Mouse (Mus musculus) mouse embryonic stem cell (cell line): ENCODE results near the gene 4930415O20Rik.
"Not testable (repeated sequence)": the region's sequence is repeated elsewhere in the genome, so short reads cannot be mapped to it uniquely, and the experiment has no call there.

Source experiments
- in situ Hi-C, 2 experiments: fragments of 300-500 bp; cut with MboI; formaldehyde crosslinking; loops; 1 replicate in 1 of 2; 3 replicates in 1 of 2; pipeline ENCODE4 v1.14.3; 2019 to 2020; ENCODE audit warnings: low sequenced_read_pairs in 2 of 2, low pct_unique_long_range_greater_than_20kb in 1 of 2, mixed read lengths in 1 of 2; ENCODE audit not compliant: unreplicated experiment in 1 of 2

4930415O20Rik gene

DNA sequence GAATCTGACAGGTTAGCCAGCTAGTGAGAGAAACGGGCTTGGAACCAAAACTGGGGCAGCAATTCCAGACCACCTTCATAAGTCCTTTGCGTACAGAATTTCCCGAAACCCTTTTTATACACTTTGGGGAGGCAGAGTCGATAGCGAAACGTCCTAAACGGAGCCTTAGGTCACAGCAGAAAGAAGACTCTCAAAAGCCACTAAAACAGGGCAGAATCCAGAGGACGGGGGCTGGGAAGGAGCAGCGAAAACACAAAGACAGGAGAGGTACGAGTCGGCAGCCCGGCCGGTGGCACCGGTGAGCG lies 3.9 kb upstream of the 4930415O20Rik start:
- in situ Hi-C loops, result no loop called here

GRCm38 (mm10) chr15:98567278-98568134 lies 3.3 kb upstream of the 4930415O20Rik start:
- in situ Hi-C loops, result no loop called here

DNA sequence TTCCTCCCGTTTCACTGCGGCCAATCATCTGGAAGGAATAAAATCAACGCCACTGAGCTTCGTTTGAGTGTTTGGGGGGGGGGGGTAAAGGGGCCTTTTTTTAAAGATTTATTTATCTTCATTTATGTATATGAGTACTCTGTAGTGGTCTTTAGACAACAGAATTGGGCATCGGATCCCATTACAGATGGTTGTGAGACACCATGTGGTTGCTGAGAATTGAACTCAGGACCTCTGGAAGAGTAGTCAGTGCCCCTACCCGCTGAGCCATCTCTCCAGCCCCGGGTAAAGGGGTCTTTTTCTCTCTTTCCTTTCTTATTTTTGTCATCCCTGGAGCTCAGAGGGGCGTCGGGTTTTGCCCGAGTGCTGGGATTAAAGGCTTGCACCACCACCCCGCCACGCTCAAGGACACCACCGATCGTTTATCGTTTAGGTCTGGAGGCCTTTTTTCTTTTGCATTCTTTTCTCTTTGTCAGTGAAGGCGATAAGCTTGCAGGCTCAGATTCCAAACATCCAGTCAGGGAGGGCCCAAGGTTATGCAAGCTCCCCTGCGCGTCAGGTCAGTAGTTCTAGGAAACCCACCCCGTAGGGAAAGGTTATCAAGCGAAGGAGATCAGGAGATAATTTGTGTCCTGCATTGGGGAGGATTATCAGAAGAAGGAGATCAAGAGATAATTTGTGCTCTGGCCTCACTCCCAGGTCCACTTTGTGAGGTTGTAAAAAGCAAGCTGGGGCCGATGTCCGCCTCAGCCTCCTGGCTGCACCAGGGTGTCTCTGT lies 2.4 kb upstream of the 4930415O20Rik start:
- in situ Hi-C loops, result no loop called here

DNA sequence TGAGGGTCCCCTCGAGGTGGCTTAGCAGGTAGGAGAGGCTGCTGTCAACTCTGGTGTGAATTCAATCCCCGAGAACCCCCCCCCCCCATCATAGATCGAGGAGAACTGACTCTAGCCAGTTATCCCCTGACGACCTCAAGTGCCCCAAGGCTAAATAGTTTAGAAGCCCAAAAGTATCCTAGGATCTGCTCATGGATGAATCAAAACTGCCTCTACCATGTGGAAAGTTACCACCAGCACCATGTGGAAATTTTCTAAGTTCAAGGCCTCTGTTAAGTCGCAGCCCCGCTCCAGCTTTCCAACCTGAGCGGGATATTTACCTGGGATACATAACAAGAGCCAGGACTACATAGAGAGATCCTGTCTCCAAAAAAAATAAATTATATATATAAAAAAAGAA lies 1.6 kb upstream of the 4930415O20Rik start:
- in situ Hi-C loops, result no loop called here

DNA sequence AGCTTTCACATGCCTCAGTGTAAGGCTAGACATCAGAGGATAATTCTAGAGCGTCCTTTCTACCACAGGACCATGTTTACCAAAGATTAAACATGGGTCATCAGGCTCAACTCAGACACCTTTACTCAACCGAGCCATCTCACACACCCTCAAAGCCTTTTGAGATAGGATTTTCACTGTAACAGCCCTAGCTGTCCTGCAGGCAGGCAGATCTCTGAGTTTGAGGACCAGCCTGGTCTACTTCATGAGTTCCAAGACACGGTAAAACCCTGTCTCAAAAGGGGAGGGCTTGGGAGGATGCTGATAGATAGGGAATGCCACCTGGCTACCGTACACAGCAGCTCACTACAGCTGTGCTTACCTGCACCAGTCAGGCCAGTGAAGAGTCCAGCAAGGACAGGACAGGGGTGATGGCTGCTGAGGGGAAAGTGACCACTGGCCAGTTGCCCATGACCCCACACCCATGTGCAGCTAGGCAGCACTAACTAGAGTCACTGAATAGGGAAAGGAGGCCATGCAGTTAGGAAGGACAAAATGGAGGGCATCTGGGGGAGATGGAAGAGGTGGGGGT lies 924 bp upstream of the 4930415O20Rik start:
- in situ Hi-C loops, result loop anchor here (5.0 kb wide), 1 partner anchor 47 kb away; no protein-coding TSS in a partner anchor

DNA sequence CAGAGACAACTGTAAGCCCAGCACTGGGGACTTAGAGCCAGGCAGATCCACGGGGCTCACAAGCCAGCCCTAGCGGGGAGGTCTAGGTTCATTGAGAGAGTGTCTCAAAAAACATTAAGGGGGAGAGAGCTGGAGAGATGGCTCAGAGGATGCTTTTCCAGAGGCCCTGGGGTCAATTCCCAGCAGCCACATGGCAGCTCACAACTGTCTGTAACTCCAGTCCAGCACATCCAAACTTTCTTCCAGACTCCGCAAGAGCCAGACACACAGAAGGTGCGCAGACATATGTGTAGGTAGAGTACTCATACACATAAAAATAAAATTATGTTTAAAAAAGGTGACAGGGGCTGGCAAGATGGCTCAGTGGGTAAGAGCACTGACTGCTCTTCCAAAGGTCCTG lies 2.5 kb downstream of the 4930415O20Rik start:
- in situ Hi-C loops, result loop anchor here (5.0 kb wide), 1 partner anchor 44 kb away; no protein-coding TSS in a partner anchor

DNA sequence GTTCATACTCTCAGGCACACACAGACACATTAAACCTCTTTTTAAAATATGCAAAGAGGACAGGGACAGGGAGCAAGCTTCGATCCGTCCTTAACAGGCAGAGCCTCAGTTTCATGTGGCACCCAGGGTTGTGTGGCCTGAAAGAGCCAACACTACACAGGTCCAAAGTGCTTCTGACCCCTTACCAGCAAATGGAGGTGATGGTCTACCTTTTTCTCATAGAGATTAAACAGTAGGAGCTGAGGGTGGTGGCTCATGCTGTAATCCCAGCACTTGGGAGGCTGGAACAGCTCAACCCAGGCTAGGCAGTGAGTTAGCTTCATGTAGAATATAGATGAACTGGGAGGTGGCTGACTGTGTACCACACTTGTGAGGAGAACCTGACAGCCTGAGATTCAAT lies 8.5 kb downstream of the 4930415O20Rik start:
- in situ Hi-C loops, result no loop called here

DNA sequence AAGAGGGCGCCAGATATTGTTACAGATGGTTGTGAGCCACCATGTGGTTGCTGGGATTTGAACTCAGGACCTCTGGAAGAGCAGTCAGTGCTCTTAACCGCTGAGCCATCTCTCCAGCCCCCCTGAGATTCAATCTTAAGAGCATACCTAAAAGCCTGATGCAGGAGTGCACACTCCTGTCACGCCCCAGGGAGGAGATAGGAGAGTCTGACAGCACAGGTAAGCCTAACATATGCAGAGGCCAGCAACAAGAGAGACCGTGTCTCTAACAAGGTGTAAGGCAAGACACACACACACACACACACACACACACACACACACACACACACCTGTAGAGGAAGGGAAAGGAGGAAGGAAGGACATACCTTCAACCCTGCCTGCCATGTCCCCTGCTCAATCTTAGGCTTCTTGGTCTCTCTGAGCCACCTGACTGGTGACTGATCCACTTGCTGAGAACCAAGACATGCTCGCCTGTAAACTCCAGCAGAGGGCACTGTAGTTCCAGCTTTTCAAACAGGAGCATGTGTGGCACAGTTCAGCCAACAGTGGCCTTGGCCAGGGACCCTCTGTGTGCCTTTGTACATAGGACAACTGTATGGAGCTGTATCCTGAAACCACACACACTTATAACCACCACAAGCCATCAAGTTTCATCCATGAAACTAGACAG lies 9.1 kb downstream of the 4930415O20Rik start:
- in situ Hi-C loops, result no loop called here

GRCm38 (mm10) chr15:98582410-98582809 lies 11.6 kb downstream of the 4930415O20Rik start:
- in situ Hi-C loops, result no loop called here

DNA sequence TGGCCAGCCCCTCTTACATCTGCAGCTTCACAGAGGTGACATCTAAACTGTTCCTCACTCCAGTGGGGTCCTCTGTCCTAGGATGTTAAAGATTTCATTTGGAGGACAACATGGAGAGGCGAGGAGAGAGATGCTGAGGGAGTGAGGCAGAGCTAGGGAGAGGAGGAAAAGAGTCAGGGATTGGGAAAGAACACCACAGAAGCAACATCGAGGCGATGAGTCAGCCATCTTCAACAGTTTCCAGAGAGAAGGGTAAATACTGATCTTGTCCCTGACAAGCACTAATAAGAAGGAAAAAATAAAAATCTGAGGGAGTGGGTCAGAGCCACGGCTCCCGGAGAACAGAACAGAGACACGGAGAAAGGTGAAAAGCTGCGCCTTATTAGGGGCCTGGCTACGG lies 12.2 kb downstream of the 4930415O20Rik start:
- in situ Hi-C loops, result no loop called here

DNA sequence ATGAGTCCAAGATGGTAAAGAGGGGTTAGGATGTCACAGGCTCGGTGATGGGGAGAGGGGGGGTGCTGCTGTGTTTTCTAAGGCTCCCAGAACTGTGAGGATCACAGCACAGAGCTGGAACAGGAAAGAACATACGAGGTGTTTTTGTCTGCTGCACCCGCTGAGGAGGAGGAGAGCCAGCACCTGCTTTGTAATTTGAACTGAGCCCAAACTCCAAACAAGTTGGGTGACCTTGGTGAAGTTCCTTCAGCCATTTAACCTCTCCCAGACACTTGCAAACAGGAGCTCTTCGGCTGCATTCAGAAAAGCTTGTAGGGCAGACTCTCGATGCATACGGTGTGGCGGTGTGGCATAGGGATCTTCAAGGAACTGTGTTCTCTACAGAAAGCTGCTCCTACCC lies 14.6 kb downstream of the 4930415O20Rik start:
- in situ Hi-C loops, result no loop called here

GRCm38 (mm10) chr15:98586141-98586540 lies 15.3 kb downstream of the 4930415O20Rik start:
- in situ Hi-C loops, result not testable (repeated sequence)

DNA sequence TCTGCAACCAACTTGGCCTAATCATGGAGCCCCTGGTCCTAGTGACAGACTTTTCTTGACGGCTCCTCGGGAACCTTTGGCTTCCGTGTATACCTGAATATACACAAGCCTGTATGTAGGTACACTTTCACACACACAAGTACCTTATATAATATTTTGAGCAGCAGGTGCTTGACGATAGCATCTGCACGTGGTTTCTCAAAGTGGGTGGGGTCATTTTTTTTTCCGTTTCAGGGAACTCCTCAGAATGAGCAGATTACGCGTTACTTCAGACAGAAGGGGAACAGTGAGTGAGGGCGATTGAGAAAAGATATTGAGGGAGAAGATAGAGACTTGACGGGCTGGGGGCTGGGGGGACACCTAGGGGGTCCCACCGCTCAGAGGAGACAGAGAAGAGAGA lies 16.9 kb downstream of the 4930415O20Rik start:
- in situ Hi-C loops, result no loop called here

DNA sequence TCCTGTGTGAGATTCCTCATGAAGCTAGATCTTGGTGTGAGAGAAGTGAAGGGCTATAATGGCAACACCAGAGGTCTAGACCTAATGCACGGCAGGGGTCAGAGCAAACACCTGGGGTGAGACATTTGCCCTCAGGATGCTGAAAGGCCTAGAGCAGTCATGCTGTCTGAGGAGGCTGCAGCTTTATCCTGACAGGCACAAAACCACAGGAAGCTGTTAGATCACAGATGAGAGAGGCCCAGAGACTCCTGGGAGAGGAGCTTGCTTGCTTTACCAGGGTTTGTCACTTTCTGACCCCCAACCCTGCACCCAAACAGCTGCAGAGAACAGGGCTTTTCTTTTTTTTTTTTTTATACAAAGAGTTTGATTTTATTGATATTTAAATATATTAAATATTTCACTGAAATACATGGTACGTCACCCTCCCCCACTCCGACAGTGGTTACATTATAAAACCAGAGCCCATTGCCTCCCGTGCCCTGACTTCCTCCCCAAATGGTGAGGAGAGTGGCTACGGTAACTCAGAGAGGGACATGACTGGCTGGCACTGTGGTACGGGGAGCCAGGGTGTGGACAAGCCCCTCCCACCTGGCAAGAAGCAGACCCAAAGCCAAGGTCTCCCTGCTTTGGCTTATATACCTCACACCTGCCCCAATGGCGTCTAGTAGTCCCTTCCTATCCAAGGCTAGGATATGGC lies 19.0 kb downstream of the 4930415O20Rik start:
- in situ Hi-C loops, result no loop called here

DNA sequence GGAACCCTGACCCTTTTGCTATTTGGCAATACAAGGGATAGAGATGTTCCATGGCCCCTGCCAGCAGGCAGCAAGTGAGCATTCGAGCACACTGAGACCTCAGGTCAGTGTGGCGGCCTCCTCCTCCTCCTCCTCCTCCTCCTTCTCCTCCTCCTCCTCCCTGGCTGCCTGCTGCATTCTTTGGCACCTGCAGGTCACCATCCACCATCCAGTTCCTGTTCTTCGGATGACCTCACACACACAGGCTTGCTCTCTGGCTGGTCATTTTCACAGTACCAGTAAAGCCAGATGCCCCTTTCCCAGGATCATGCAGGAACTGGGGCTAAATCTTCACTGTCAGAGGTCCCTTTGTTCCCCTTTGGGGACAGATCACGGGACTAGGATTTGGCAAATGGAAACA lies 20.6 kb downstream of the 4930415O20Rik start:
- in situ Hi-C loops, result no loop called here

- in situ Hi-C loops, result no loop called here
Measured at GRCm38 (mm10) chr15:98594193-98594592, 23.4 kb downstream of the 4930415O20Rik start.

- in situ Hi-C loops, result no loop called here
Measured at GRCm38 (mm10) chr15:98595049-98595448, 24.2 kb downstream of the 4930415O20Rik start.

DNA sequence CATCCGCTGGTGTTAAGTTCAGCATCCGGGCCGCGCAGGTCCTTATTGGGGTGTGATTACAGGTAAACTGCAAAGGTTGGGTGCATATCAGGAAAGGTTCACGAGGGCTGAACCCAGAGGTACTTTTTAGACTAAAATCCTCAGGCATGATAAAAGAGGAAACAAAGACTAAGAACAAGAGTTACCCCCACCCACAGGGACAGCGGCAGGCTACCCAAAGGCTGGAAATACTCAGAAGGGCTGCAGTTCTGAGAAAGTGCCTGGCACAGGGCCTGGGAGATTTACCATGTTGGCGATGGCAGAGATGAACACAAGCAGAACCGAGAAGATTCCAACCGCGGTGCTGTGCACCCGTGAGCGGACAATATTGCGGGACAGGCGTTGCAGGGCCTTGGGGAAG lies 25.8 kb downstream of the 4930415O20Rik start:
- in situ Hi-C loops, result no loop called here
